9 mouse cellular contexts compared by ENCODE assay signal in the genomic region with DNA sequence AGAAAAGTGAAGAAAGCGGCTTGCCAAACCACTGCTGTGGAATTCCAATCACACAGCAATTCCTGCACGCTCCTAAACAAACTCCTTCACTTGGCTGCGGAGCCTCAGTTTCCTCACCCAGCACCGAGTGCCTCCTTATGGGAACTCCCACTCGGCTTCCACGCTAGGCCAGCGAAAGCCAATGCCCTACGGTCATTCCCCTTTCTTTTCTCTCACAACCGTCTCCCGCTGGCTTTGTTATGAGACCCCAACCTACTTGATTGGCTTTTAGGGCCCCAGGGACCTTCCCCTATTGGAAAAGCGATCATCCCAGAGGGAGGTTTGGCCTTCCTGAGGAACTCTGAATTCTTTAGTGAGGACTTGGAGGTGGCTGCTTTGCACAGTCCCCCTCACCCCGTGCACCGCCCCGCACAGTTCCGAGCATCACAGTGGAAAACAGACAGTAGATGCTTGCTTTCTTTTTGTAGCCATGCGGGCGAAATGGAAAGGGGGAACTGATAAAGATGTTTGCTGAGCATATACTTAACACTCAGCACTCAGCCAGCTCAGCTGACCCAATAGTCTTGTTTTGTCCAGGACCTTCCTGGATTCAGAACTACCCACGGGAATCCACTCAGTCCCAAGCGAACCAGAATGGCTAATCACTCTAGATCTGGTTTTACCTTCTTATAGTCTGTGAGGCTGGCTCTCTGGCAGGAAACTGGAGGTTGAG. TPM values are rescaled to one million over a fixed set of nuclear protein-coding genes. Genes with fewer than 3 reads are reported as not detected.
DNase-seq lines count a peak whose midpoint lies in the region; ATAC-seq and TF ChIP-seq lines count a peak whose summit lies in the region.
"Had no signal": no experiment of that assay in that cellular context is flagged by ENCODE, and none has a peak within 500 bp of the region (broad histone marks: within the 10 kb centered on the region; RNA-seq: fewer than 3 reads in every experiment).

No protein-coding gene starts in this region.

- WGBS in kidney, embryonic 14.5 days, result 6% methylated on average over 19 of the region's 19 CpGs

- peak overlapping the region; percentile 52 for H3K9ac ChIP-seq in kidney, embryonic 14.5 days (ENCODE audit: low read depth, low read length)

- H3K27ac ChIP-seq in kidney, embryonic 14.5 days (ENCODE audit: low read depth, low read length), result no peak overlapping the region

- H3K79me2 ChIP-seq in myocyte (ENCODE audit: control insufficient read depth, insufficient read depth), result no peaks in the 10 kb centered on the region

- ATAC-seq in kidney, embryonic 14.5 days (ENCODE audit: low FRiP score, low TSS enrichment), result no peak

- no peak for TF ChIP-seq POLR2A in myocyte (IDR thresholded peaks at IDR 0.05; ENCODE audit: insufficient read length, low read depth)

- H3K9me3 ChIP-seq in kidney, embryonic 14.5 days (ENCODE audit: control insufficient read depth, low read length), result no peaks in the 10 kb centered on the region

- no peaks in the 10 kb centered on the region for H3K36me3 ChIP-seq in kidney, embryonic 14.5 days (ENCODE audit: control insufficient read depth, insufficient read depth, low read length)
- H3K36me3 ChIP-seq in myocyte (ENCODE audit: control insufficient read depth, insufficient read depth), result no peaks in the 10 kb centered on the region

- H3K4me2 ChIP-seq in kidney, embryonic 14.5 days (replicated peaks; ENCODE audit: low read depth, low read length), result peak overlapping the region; percentile 92
- peak overlapping the region; percentile 93 for H3K4me2 ChIP-seq in myocyte (ENCODE audit: low read depth)

- peak overlapping the region; percentile 56 for H3K4me3 ChIP-seq in kidney, embryonic 14.5 days (ENCODE audit: low read length)
- peak overlapping the region; percentile 87 for H3K4me3 ChIP-seq in myocyte

- DNase-seq in kidney, postnatal 10 days, result no peak
- DNase-seq in embryo, embryonic 10.5 days (ENCODE audit: low spot score), result peak; percentile 66
- peak; percentile 53 for DNase-seq in induced T-regulatory cell, adult 2 months (ENCODE audit: low read depth)
- DNase-seq in natural killer cell, adult 2 months (ENCODE audit: low spot score in 2 of 2), result no peak
- no peak for DNase-seq in frontal cortex, postnatal 14 days (ENCODE audit: low spot score in 2 of 2)
- no peak for DNase-seq in gastrocnemius, postnatal 4 days (ENCODE audit: low spot score in 2 of 2)

- peaks cover 24% of the 10 kb centered on the region for H3K27me3 ChIP-seq in kidney, embryonic 14.5 days (ENCODE audit: control insufficient read depth, insufficient read depth, low read length)
- no peaks in the 10 kb centered on the region for H3K27me3 ChIP-seq in myocyte (ENCODE audit: control insufficient read depth, insufficient read depth, insufficient read length)
- H3K27me3 ChIP-seq: Patski had no signal

- H3K4me1 ChIP-seq in kidney, embryonic 14.5 days (ENCODE audit: control insufficient read depth, insufficient read depth, low read length), result peaks cover 52% of the 10 kb centered on the region

- peak overlapping the region; percentile 1 for H3ac ChIP-seq in myocyte (ENCODE audit: control insufficient read depth, insufficient read length)

TF ChIP-seq in myocyte, 11 proteins besides CTCF, POLR2A, EP300 and RAD21:
- TF ChIP-seq CEBPB (IDR thresholded peaks at IDR 0.05; ENCODE audit: insufficient read depth, poor library complexity, severe bottlenecking) (no peak), MAX (IDR thresholded peaks at IDR 0.05; ENCODE audit: low read depth) (no peak), MYOD1 (IDR thresholded peaks at IDR 0.05; ENCODE audit: control insufficient read depth in 1 of 3, insufficient read length in 2 of 3, low read depth in 2 of 3) (no peak), TCF12 (IDR thresholded peaks at IDR 0.05; ENCODE audit: insufficient read depth, poor library complexity, severe bottlenecking) (no peak), POLR2AphosphoS2 (IDR thresholded peaks at IDR 0.05; ENCODE audit: insufficient read length, low read depth) (no peak), REST (IDR thresholded peaks at IDR 0.05; ENCODE audit: insufficient read depth, insufficient read length) (no peak), E2F4 (IDR thresholded peaks at IDR 0.05; ENCODE audit: insufficient read depth) (no peak), TCF3 (IDR thresholded peaks at IDR 0.05; ENCODE audit: insufficient read length, low read depth) (no peak), SRF (IDR thresholded peaks at IDR 0.05; ENCODE audit: control insufficient read depth, insufficient read length, low read depth) (no peak), MYOG (IDR thresholded peaks at IDR 0.05; ENCODE audit: control insufficient read depth in 1 of 3, insufficient read depth in 1 of 3, insufficient read length in 2 of 3, low read depth in 2 of 3) (no peak)
TF ChIP-seq in myocyte: peak in this region for 0.

RNA-seq across cellular contexts. Expression of a gene that starts 0.5 kb away (rescaled TPM):
- 25.7 and 34.6 TPM in 2 replicates for polyA plus RNA-seq in kidney, embryonic 14.5 days (2014; fragmentation: Nextera tagmentation; extraction: Ambion mirVana)
- polyA plus RNA-seq in myocyte (2012; fragmentation: generic; extraction: Trizol), result 117 TPM
- 10 to 100 TPM in 1 of 2 experiments, 1 to 10 TPM in 1; 9.5 to 15.5 TPM for total RNA-seq in gastrocnemius, postnatal 4 days (2021)

RNA-seq across cellular contexts. Expression of a gene that starts 21.1 kb away (rescaled TPM):
- polyA plus RNA-seq in kidney, embryonic 14.5 days (2014; fragmentation: Nextera tagmentation; extraction: Ambion mirVana), result 68.9 and 72.9 TPM in 2 replicates
- polyA plus RNA-seq in myocyte (2012; fragmentation: generic; extraction: Trizol), result 43.2 TPM
- total RNA-seq in gastrocnemius, postnatal 4 days (2021), result 10 to 100 TPM; 42.1 to 43.3 TPM

RNA-seq across cellular contexts. Expression of a gene that starts 24.7 kb away (rescaled TPM):
- 6.0 and 6.6 TPM in 2 replicates for polyA plus RNA-seq in kidney, embryonic 14.5 days (2014; fragmentation: Nextera tagmentation; extraction: Ambion mirVana)
- 23.5 TPM for polyA plus RNA-seq in myocyte (2012; fragmentation: generic; extraction: Trizol)
- total RNA-seq in gastrocnemius, postnatal 4 days (2021), result 10 to 100 TPM; 38.5 to 41.9 TPM

RNA-seq across cellular contexts. Expression of a gene that starts 25.3 kb away (rescaled TPM):
- polyA plus RNA-seq in kidney, embryonic 14.5 days (2014; fragmentation: Nextera tagmentation; extraction: Ambion mirVana), result 122 and 135 TPM in 2 replicates
- 202 TPM for polyA plus RNA-seq in myocyte (2012; fragmentation: generic; extraction: Trizol)
- 10 to 100 TPM; 75.0 to 82.3 TPM for total RNA-seq in gastrocnemius, postnatal 4 days (2021)

RNA-seq across cellular contexts. Expression of a gene that starts 29.7 kb away (rescaled TPM):
- polyA plus RNA-seq in kidney, embryonic 14.5 days (2014; fragmentation: Nextera tagmentation; extraction: Ambion mirVana), result not detected in 2 replicates
- polyA plus RNA-seq in myocyte (2012; fragmentation: generic; extraction: Trizol), result 0.40 TPM
- total RNA-seq in gastrocnemius, postnatal 4 days (2021), result 1 to 10 TPM; 1.2 to 1.9 TPM

Comparison
In these comparisons a context has a peak if more than half of its experiments do, and no peak if none do; other contexts are left out.
1. DNase-seq: peak in embryo, embryonic 10.5 days (single experiment) and induced T-regulatory cell, adult 2 months (single experiment); none in kidney, postnatal 10 days (single experiment), natural killer cell, adult 2 months (0 of 2), frontal cortex, postnatal 14 days (0 of 2) and gastrocnemius, postnatal 4 days (0 of 2).